Mouse (Mus musculus) heart, postnatal 0 days (tissue): ENCODE results near the gene Plekha5. TPM values are rescaled to one million over a fixed set of nuclear protein-coding genes. Genes with fewer than 3 reads are reported as not detected.
"Not testable (repeated sequence)": the region's sequence is repeated elsewhere in the genome, so short reads cannot be mapped to it uniquely, and the experiment has no call there.

ENCODE experiments used
- ATAC-seq: fragments of 200-750 bp; cut with Nextera tagmentation; 2 replicates; pipeline ENCODE4 v1.8.0; 2017; ENCODE audit warnings: low read depth, moderate number of reproducible peaks, moderate library complexity; ENCODE audit not compliant: insufficient read depth
- DNase-seq: peaks from one replicate; pipeline ENCODE4 v3.0.0-alpha.2; 2016; ENCODE audit warnings: low spot score
- H3K27ac ChIP-seq: fragments of 300-500 bp; sonication (generic); 2 replicates; pipeline ENCODE4 v1.5.1; 2014; ENCODE audit warnings: low read depth, mild to moderate bottlenecking
- H3K27me3 ChIP-seq: fragments of 300-500 bp; sonication (generic); 2 replicates; pipeline ENCODE4 v1.6.1; 2014; ENCODE audit warnings: low read length, mixed read lengths; ENCODE audit not compliant: control insufficient read depth, insufficient read depth
- H3K36me3 ChIP-seq: fragments of 300-500 bp; sonication (generic); replicated peaks from 2 replicates; pipeline ENCODE4 v1.6.1; 2014; ENCODE audit warnings: low read length, mixed read lengths; ENCODE audit not compliant: control insufficient read depth, insufficient read depth
- H3K4me1 ChIP-seq: fragments of 300-500 bp; sonication (generic); 2 replicates; pipeline ENCODE4 v1.6.1; 2014; ENCODE audit warnings: antibody characterized with exemption; ENCODE audit not compliant: control insufficient read depth, insufficient read depth
- H3K4me2 ChIP-seq: fragments of 300-500 bp; sonication (generic); 2 replicates; pipeline ENCODE4 v1.6.1; 2014; ENCODE audit warnings: low read depth, mild to moderate bottlenecking, low read length, moderate library complexity
- H3K4me3 ChIP-seq: fragments of 300-500 bp; sonication (generic); 2 replicates; pipeline ENCODE4 v1.5.1; 2014; ENCODE audit warnings: low read depth, low read length
- H3K9ac ChIP-seq: fragments of 300-500 bp; sonication (generic); replicated peaks from 2 replicates; pipeline ENCODE4 v1.6.1; 2014; ENCODE audit warnings: low read depth, low read length, mixed read lengths
- H3K9me3 ChIP-seq: fragments of 300-500 bp; sonication (generic); replicated peaks from 2 replicates; pipeline ENCODE4 v1.6.1; 2016; ENCODE audit warnings: low read length; ENCODE audit not compliant: control insufficient read depth
- CTCF ChIP-seq: IDR thresholded peaks from 2 replicates; pipeline ENCODE4 v1.5.1; 2016; ENCODE audit warnings: antibody characterized with exemption, control low read depth, low read depth
- EP300 ChIP-seq: IDR thresholded peaks from 2 replicates; pipeline ENCODE4 v1.6.1; 2016; ENCODE audit warnings: antibody characterized with exemption, low read depth
- WGBS: fragments of 180-500 bp; shearing (Covaris S2); extraction: QIAGEN DNeasy Blood & Tissue Kit; methylation state at CpG from one replicate; pipeline ENCODE4 v1.1.7; 2014; 5-methylcytosine and 5-hydroxymethylcytosine counted together
- polyA plus RNA-seq: library from polyadenylated mRNA; unstranded; fragments of >200 nt; fragmentation: Nextera tagmentation; extraction: Ambion mirVana; gene quantifications from 2 replicates; pipeline ENCODE4 v1.2.1, GENCODE M21; 2015
- total RNA-seq: library from RNA; depleted of rRNA; stranded (reverse); fragments of >200 nt; gene quantifications from 2 replicates; pipeline ENCODE4 v1.2.3, GENCODE M21; 2014; ENCODE audit warnings: low replicate concordance

The Plekha5 gene
- total and polyA plus RNA-seq, 2 experiments from 2014 or later = 15.4 to 34.0 TPM

- Histone ChIP-seq H3K9me3 (no peaks in the 10 kb centered on the region), H3K4me1 (peaks cover 30% of the 10 kb centered on the region), H3K9ac (peak overlapping the region; percentile 10; the same call in 1 of the 2 replicates), H3K36me3 (no peaks in the 10 kb centered on the region), H3K27me3 (no peaks in the 10 kb centered on the region), H3K4me2 (peak overlapping the region; percentile 22), H3K27ac (peak overlapping the region; percentile 85), H3K4me3 (no peak overlapping the region)
- DNase-seq = no peak
- TF ChIP-seq CTCF (no peak), EP300 (no peak)
- peak; percentile 39; the same call in 1 of the 2 replicates for ATAC-seq
- WGBS = 49% methylated on average over 10 of the region's 10 CpGs
Measured at GRCm38 (mm10) chr6:140519488-140520159, 95.8 kb downstream of the Plekha5 start.

GRCm38 (mm10) chr6:140520961-140521360 is 97.1 kb downstream of the Plekha5 start:
- Histone ChIP-seq H3K4me2 (no peak overlapping the region), H3K36me3 (0 out of 2 replicates have a peak, but pooled peaks cover 9% of the 10 kb centered on the region), H3K27ac (no peak overlapping the region), H3K4me1 (peaks cover 26% of the 10 kb centered on the region), H3K9ac (no peak overlapping the region), H3K27me3 (no peaks in the 10 kb centered on the region), H3K9me3 (no peaks in the 10 kb centered on the region), H3K4me3 (no peak overlapping the region)
- 70% methylated on average over 6 of the region's 6 CpGs for WGBS
- TF ChIP-seq CTCF (no peak), EP300 (no peak)
- ATAC-seq (no peak), DNase-seq (no peak)

GRCm38 (mm10) chr6:140521832-140522231 is 98.0 kb downstream of the Plekha5 start:
- no peak overlapping the region for H3K27ac ChIP-seq
- H3K27me3 ChIP-seq = no peaks in the 10 kb centered on the region
- peaks cover 21% of the 10 kb centered on the region for H3K4me1 ChIP-seq
- DNase-seq (no peak), ATAC-seq (no peak)
- 51% methylated on average over 5 of the region's 5 CpGs for WGBS
- H3K4me2 ChIP-seq = no peak overlapping the region
- no peaks in the 10 kb centered on the region for H3K9me3 ChIP-seq
- H3K4me3 ChIP-seq = no peak overlapping the region
- no peak overlapping the region for H3K9ac ChIP-seq
- TF ChIP-seq CTCF = no peak
- TF ChIP-seq EP300 = no peak
- H3K36me3 ChIP-seq = peaks cover 14% of the 10 kb centered on the region; the same call in 1 of the 2 replicates

- Histone ChIP-seq H3K9ac (no peak overlapping the region), H3K27me3 (no peaks in the 10 kb centered on the region), H3K4me3 (no peak overlapping the region), H3K27ac (no peak overlapping the region), H3K36me3 (peaks cover 28% of the 10 kb centered on the region), H3K4me2 (no peak overlapping the region), H3K9me3 (no peaks in the 10 kb centered on the region), H3K4me1 (peaks cover 18% of the 10 kb centered on the region)
- no peak for DNase-seq
- TF ChIP-seq EP300 = no peak
- no peak for TF ChIP-seq CTCF
- 79% methylated on average over 4 of the region's 4 CpGs for WGBS
- no peak for ATAC-seq
Measured at GRCm38 (mm10) chr6:140523600-140523999, 99.7 kb downstream of the Plekha5 start.

GRCm38 (mm10) chr6:140528414-140528813 is 104.6 kb downstream of the Plekha5 start:
- H3K9ac ChIP-seq = no peak overlapping the region
- no peak for DNase-seq
- no peak for ATAC-seq
- no peaks in the 10 kb centered on the region for H3K4me1 ChIP-seq
- no peak overlapping the region for H3K27ac ChIP-seq
- no peak for TF ChIP-seq CTCF
- TF ChIP-seq EP300 = no peak
- no peaks in the 10 kb centered on the region for H3K27me3 ChIP-seq
- no peak overlapping the region for H3K4me3 ChIP-seq
- H3K9me3 ChIP-seq = no peaks in the 10 kb centered on the region
- 87% methylated on average over 6 of the region's 6 CpGs for WGBS
- peaks cover 43% of the 10 kb centered on the region for H3K36me3 ChIP-seq
- no peak overlapping the region for H3K4me2 ChIP-seq

GRCm38 (mm10) chr6:140532858-140533257 is 109.0 kb downstream of the Plekha5 start:
- H3K9ac ChIP-seq, H3K27ac ChIP-seq, H3K9me3 ChIP-seq, ATAC-seq, DNase-seq, H3K4me2 ChIP-seq, H3K27me3 ChIP-seq, H3K4me3 ChIP-seq, H3K4me1 ChIP-seq: not testable (repeated sequence)
- peaks cover 49% of the 10 kb centered on the region for H3K36me3 ChIP-seq
- 100% methylated on average over 1 of the region's 1 CpGs for WGBS
